ENCODE assay signal across 15 mouse cellular contexts in the genomic region with DNA sequence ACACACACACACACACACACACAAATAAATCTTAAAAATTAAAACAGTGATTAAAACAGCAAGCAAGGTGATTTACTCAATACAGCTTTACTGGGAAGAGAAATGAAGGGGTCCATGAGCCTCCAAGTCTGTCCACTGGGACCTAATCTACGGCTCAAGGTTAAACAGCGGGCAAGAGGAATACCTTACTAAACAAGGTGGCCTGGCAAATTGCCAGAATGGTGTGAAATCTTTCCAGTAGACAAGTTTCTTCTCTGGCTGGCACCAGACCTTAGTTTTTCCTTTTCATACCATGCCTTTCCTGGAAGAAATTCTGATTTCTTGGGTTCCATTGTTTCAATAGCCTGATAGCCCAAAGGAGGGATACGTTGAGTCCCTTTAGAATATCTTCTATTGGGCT. TPM values are rescaled to one million over a fixed set of nuclear protein-coding genes. Genes with fewer than 3 reads are reported as not detected.
DNase-seq lines count a peak whose midpoint lies in the region; ATAC-seq and TF ChIP-seq lines count a peak whose summit lies in the region.
"Had no signal": no experiment of that assay in that cellular context is flagged by ENCODE, and none has a peak within 500 bp of the region (broad histone marks: within the 10 kb centered on the region; RNA-seq: fewer than 3 reads in every experiment).

No protein-coding gene starts in this region.

- 66% methylated on average over 3 of the region's 3 CpGs for WGBS in heart, postnatal 0 days
- 90% methylated on average over 3 of the region's 3 CpGs for WGBS in midbrain, embryonic 14.5 days
- WGBS in midbrain, embryonic 11.5 days, result 95% methylated on average over 3 of the region's 3 CpGs
- 52% methylated on average over 3 of the region's 3 CpGs for WGBS in stomach, postnatal 0 days

- H3K9me3 ChIP-seq in heart, postnatal 0 days (replicated peaks; ENCODE audit: control insufficient read depth, low read length), result no peaks in the 10 kb centered on the region
- H3K9me3 ChIP-seq in midbrain, embryonic 14.5 days (ENCODE audit: control insufficient read depth, low read length), result no peaks in the 10 kb centered on the region
- H3K9me3 ChIP-seq in midbrain, embryonic 11.5 days (ENCODE audit: control insufficient read depth, low read length), result no peaks in the 10 kb centered on the region
- no peaks in the 10 kb centered on the region for H3K9me3 ChIP-seq in stomach, postnatal 0 days (ENCODE audit: control insufficient read depth, low read length)
- H3K9me3 ChIP-seq: embryonic facial prominence, embryonic 12.5 days; limb, embryonic 13.5 days; neural tube, embryonic 15.5 days; stomach, embryonic 15.5 days had no signal

- intact Hi-C loops in heart, postnatal 14 days (cut with DNase I), result no loop called here

- TF ChIP-seq EP300 in heart, postnatal 0 days (IDR thresholded peaks at IDR 0.05; ENCODE audit: low read depth), result no peak
- no peak for TF ChIP-seq EP300 in stomach, postnatal 0 days (optimal IDR thresholded peaks at IDR 0.05)

- DNase-seq in adrenal gland, postnatal 10 days, result peak; percentile 26
- DNase-seq in adrenal gland, postnatal 4 days (ENCODE audit: low spot score in 2 of 2), result no peak
- DNase-seq in heart, postnatal 0 days (ENCODE audit: low spot score), result peak; percentile 27
- no peak for DNase-seq in heart, postnatal 14 days
- DNase-seq in midbrain, embryonic 14.5 days, result peak; percentile 51
- no peak for DNase-seq in midbrain, embryonic 11.5 days (ENCODE audit: low spot score, missing footprints)
- peak; percentile 29 for DNase-seq in stomach, postnatal 0 days (ENCODE audit: low spot score)
- no peak for DNase-seq in right cerebral cortex, adult 18-20 months
- DNase-seq: gastrocnemius, postnatal 36 days; thymus, postnatal 14 days had no signal

- no peak overlapping the region for H3K4me3 ChIP-seq in heart, postnatal 0 days (ENCODE audit: low read depth, low read length)
- H3K4me3 ChIP-seq in midbrain, embryonic 14.5 days (replicated peaks; ENCODE audit: low read depth, low read length), result no peak overlapping the region
- H3K4me3 ChIP-seq in midbrain, embryonic 11.5 days (ENCODE audit: low read depth, low read length), result no peak overlapping the region
- H3K4me3 ChIP-seq in stomach, postnatal 0 days (ENCODE audit: low read depth, low read length), result no peak overlapping the region

- no peak overlapping the region for H3K27ac ChIP-seq in heart, postnatal 0 days (ENCODE audit: low read depth)
- H3K27ac ChIP-seq in midbrain, embryonic 14.5 days (replicated peaks; ENCODE audit: low read depth, low read length), result no peak overlapping the region
- no peak overlapping the region for H3K27ac ChIP-seq in midbrain, embryonic 11.5 days (ENCODE audit: low read depth, low read length)
- no peak overlapping the region for H3K27ac ChIP-seq in stomach, postnatal 0 days (replicated peaks)
- H3K27ac ChIP-seq: neural tube, embryonic 15.5 days had no signal

- H3K27me3 ChIP-seq in heart, postnatal 0 days (ENCODE audit: control insufficient read depth, insufficient read depth, low read length), result no peaks in the 10 kb centered on the region
- no peaks in the 10 kb centered on the region for H3K27me3 ChIP-seq in midbrain, embryonic 14.5 days (ENCODE audit: control insufficient read depth, insufficient read depth, low read length)
- H3K27me3 ChIP-seq in midbrain, embryonic 11.5 days (ENCODE audit: control insufficient read depth, insufficient read depth, low read length), result no peaks in the 10 kb centered on the region
- no peaks in the 10 kb centered on the region for H3K27me3 ChIP-seq in stomach, postnatal 0 days (ENCODE audit: control insufficient read depth, insufficient read depth, low read length)
- H3K27me3 ChIP-seq: embryonic facial prominence, embryonic 12.5 days; limb, embryonic 13.5 days; neural tube, embryonic 15.5 days; stomach, embryonic 15.5 days had no signal

- no peak for ATAC-seq in heart, postnatal 0 days (ENCODE audit: insufficient read depth, low read depth)
- ATAC-seq in midbrain, embryonic 14.5 days (ENCODE audit: low FRiP score, low TSS enrichment), result no peak
- ATAC-seq in midbrain, embryonic 11.5 days (ENCODE audit: low FRiP score), result no peak
- ATAC-seq in stomach, postnatal 0 days (ENCODE audit: low FRiP score, low TSS enrichment), result no peak

- no peaks in the 10 kb centered on the region; the same call in 1 of the 2 replicates for H3K4me1 ChIP-seq in heart, postnatal 0 days (ENCODE audit: control insufficient read depth, insufficient read depth)
- H3K4me1 ChIP-seq in midbrain, embryonic 14.5 days (ENCODE audit: control insufficient read depth, insufficient read depth, low read length), result peaks cover 16% of the 10 kb centered on the region
- peaks cover 7% of the 10 kb centered on the region for H3K4me1 ChIP-seq in midbrain, embryonic 11.5 days (ENCODE audit: control insufficient read depth, insufficient read depth, low read length)
- no peaks in the 10 kb centered on the region for H3K4me1 ChIP-seq in stomach, postnatal 0 days (replicated peaks; ENCODE audit: control insufficient read depth, insufficient read depth)

- no peaks in the 10 kb centered on the region for H3K36me3 ChIP-seq in heart, postnatal 0 days (replicated peaks; ENCODE audit: control insufficient read depth, insufficient read depth, low read length)
- no peaks in the 10 kb centered on the region for H3K36me3 ChIP-seq in midbrain, embryonic 14.5 days (ENCODE audit: control insufficient read depth, insufficient read depth, low read length)
- H3K36me3 ChIP-seq in midbrain, embryonic 11.5 days (ENCODE audit: control insufficient read depth, insufficient read depth, low read length), result no peaks in the 10 kb centered on the region
- no peaks in the 10 kb centered on the region for H3K36me3 ChIP-seq in stomach, postnatal 0 days (ENCODE audit: control insufficient read depth, insufficient read depth, low read length)
- H3K36me3 ChIP-seq: embryonic facial prominence, embryonic 12.5 days; limb, embryonic 13.5 days; neural tube, embryonic 15.5 days; stomach, embryonic 15.5 days had no signal

- no peak for TF ChIP-seq CTCF in heart, postnatal 0 days (IDR thresholded peaks at IDR 0.05; ENCODE audit: low read depth)
- no peak for TF ChIP-seq CTCF in stomach, postnatal 0 days (IDR thresholded peaks at IDR 0.05; ENCODE audit: low read depth)

- H3K9ac ChIP-seq in heart, postnatal 0 days (replicated peaks; ENCODE audit: low read depth, low read length), result no peak overlapping the region
- no peak overlapping the region for H3K9ac ChIP-seq in midbrain, embryonic 14.5 days (replicated peaks; ENCODE audit: low read length)
- no peak overlapping the region for H3K9ac ChIP-seq in midbrain, embryonic 11.5 days (ENCODE audit: low read length)
- H3K9ac ChIP-seq in stomach, postnatal 0 days (ENCODE audit: low read length), result no peak overlapping the region

- H3K4me2 ChIP-seq in heart, postnatal 0 days (ENCODE audit: low read depth, low read length), result no peak overlapping the region
- no peak overlapping the region for H3K4me2 ChIP-seq in midbrain, embryonic 14.5 days (ENCODE audit: low read length)
- no peak overlapping the region for H3K4me2 ChIP-seq in midbrain, embryonic 11.5 days
- no peak overlapping the region for H3K4me2 ChIP-seq in stomach, postnatal 0 days (replicated peaks; ENCODE audit: low read depth)

RNA-seq across cellular contexts. Expression of a gene that starts 0.7 kb away (rescaled TPM):
- total RNA-seq in adrenal gland, postnatal 10 days (2021), result 10 to 100 TPM; 51.4 to 81.8 TPM
- 10 to 100 TPM; 57.4 to 69.1 TPM for total RNA-seq in adrenal gland, postnatal 4 days (2021)
- 30.3 and 56.1 TPM in 2 replicates for total RNA-seq in heart, postnatal 0 days (2014; rRNA removed; ENCODE audit: low replicate concordance)
- 52.1 and 54.1 TPM in 2 replicates for polyA plus RNA-seq in heart, postnatal 0 days (2015; fragmentation: Nextera tagmentation; extraction: Ambion mirVana)
- total RNA-seq in heart, postnatal 14 days (2021), result 1 to 10 TPM; 1.4 to 2.7 TPM
- polyA plus RNA-seq in midbrain, embryonic 14.5 days (2014; fragmentation: Nextera tagmentation; extraction: Ambion mirVana), result 39.8 and 52.0 TPM in 2 replicates
- 29.9 and 31.0 TPM in 2 replicates for polyA plus RNA-seq in midbrain, embryonic 11.5 days (2014; fragmentation: Nextera tagmentation; extraction: Ambion mirVana)
- polyA plus RNA-seq in stomach, postnatal 0 days (2015; fragmentation: Nextera tagmentation; extraction: Ambion mirVana), result 95.2 and 96.2 TPM in 2 replicates
- total RNA-seq: megakaryocyte, adult 5-6 weeks had no signal

RNA-seq across cellular contexts. Expression of a gene that starts 59.0 kb away (rescaled TPM):
- total RNA-seq in adrenal gland, postnatal 10 days (2021), result 10 to 100 TPM; 56.8 to 66.6 TPM
- total RNA-seq in adrenal gland, postnatal 4 days (2021), result 10 to 100 TPM; 61.8 to 67.6 TPM
- total RNA-seq in heart, postnatal 0 days (2014; rRNA removed; ENCODE audit: low replicate concordance), result 23.9 and 36.3 TPM in 2 replicates
- 14.8 and 16.7 TPM in 2 replicates for polyA plus RNA-seq in heart, postnatal 0 days (2015; fragmentation: Nextera tagmentation; extraction: Ambion mirVana)
- total RNA-seq in heart, postnatal 14 days (2021), result 10 to 100 TPM; 19.1 to 19.9 TPM
- 45.3 and 64.5 TPM in 2 replicates for polyA plus RNA-seq in midbrain, embryonic 14.5 days (2014; fragmentation: Nextera tagmentation; extraction: Ambion mirVana)
- 78.0 and 80.7 TPM in 2 replicates for polyA plus RNA-seq in midbrain, embryonic 11.5 days (2014; fragmentation: Nextera tagmentation; extraction: Ambion mirVana)
- 25.0 and 26.6 TPM in 2 replicates for polyA plus RNA-seq in stomach, postnatal 0 days (2015; fragmentation: Nextera tagmentation; extraction: Ambion mirVana)

Comparison
In these comparisons a context has a peak if more than half of its experiments do, and no peak if none do; other contexts are left out.
1. DNase-seq: peak in adrenal gland, postnatal 10 days (single experiment), heart, postnatal 0 days (single experiment), midbrain, embryonic 14.5 days (single experiment) and stomach, postnatal 0 days (single experiment); none in adrenal gland, postnatal 4 days (0 of 2), heart, postnatal 14 days (0 of 2), midbrain, embryonic 11.5 days (single experiment) and right cerebral cortex, adult 18-20 months (single experiment).